Mouse (Mus musculus): Measurements from ENCODE around the gene Taar4. TPM values are rescaled to one million over a fixed set of nuclear protein-coding genes. Genes with fewer than 3 reads are reported as not detected.

Taar4 gene
- total RNA-seq (2015) (not detected in 2 replicates), total RNA-seq (2017) (not detected in 2 replicates)

- ATAC-seq (replicated peaks; ENCODE audit: poor library complexity): peak; percentile 87
These were observed at the start of gene Taar4 for GRCm38 (mm10) chr10:23960444-23960915. Gene Taar4 (plus strand): TSS chr10:23960494.

- ATAC-seq (replicated peaks; ENCODE audit: poor library complexity): no peak
These were observed 40.2 kb upstream of the Taar4 start, which contains the start of gene Taar1 for GRCm38 (mm10) chr10:23920056-23920455. Gene Taar1 (plus strand): TSS chr10:23920356.

GRCm38 (mm10) chr10:23922468-23922867 lies 37.8 kb upstream of the Taar4 start:
- no peak for ATAC-seq (replicated peaks; ENCODE audit: poor library complexity)

- no peak for ATAC-seq (replicated peaks; ENCODE audit: poor library complexity)
These were observed 36.4 kb upstream of the Taar4 start for GRCm38 (mm10) chr10:23923941-23924340.

- no peak for ATAC-seq (replicated peaks; ENCODE audit: poor library complexity)
These were observed 22.7 kb upstream of the Taar4 start for GRCm38 (mm10) chr10:23937613-23938012.

GRCm38 (mm10) chr10:23938312-23938711 lies 22.0 kb upstream of the Taar4 start, which contains the start of gene Taar2:
Gene Taar2 (plus strand): TSS chr10:23938572.
- no peak for ATAC-seq (replicated peaks; ENCODE audit: poor library complexity)

- peak; percentile 72 for ATAC-seq (replicated peaks; ENCODE audit: poor library complexity)
These were observed 17.8 kb upstream of the Taar4 start for GRCm38 (mm10) chr10:23942465-23942864.

GRCm38 (mm10) chr10:23948026-23948425 lies 12.3 kb upstream of the Taar4 start:
- ATAC-seq (replicated peaks; ENCODE audit: poor library complexity): 0 out of 2 replicates have a peak, but pooled peaks have one; percentile 44

- ATAC-seq (replicated peaks; ENCODE audit: poor library complexity): no peak
These were observed 10.7 kb upstream of the Taar4 start, which contains the start of gene Taar3 for GRCm38 (mm10) chr10:23949508-23950005. Gene Taar3 (plus strand): TSS chr10:23949558.

GRCm38 (mm10) chr10:23951714-23952113 lies 8.6 kb upstream of the Taar4 start:
- ATAC-seq (replicated peaks; ENCODE audit: poor library complexity): no peak

- no peak for ATAC-seq (replicated peaks; ENCODE audit: poor library complexity)
These were observed 1.2 kb upstream of the Taar4 start for GRCm38 (mm10) chr10:23959071-23959470.

GRCm38 (mm10) chr10:23963444-23963843 lies 3.1 kb downstream of the Taar4 start:
- no peak for ATAC-seq (replicated peaks; ENCODE audit: poor library complexity)

GRCm38 (mm10) chr10:23964921-23965610 lies 4.8 kb downstream of the Taar4 start:
- peak; percentile 58 for ATAC-seq (replicated peaks; ENCODE audit: poor library complexity)

GRCm38 (mm10) chr10:23970656-23971165 lies 10.4 kb downstream of the Taar4 start, which contains the start of gene Taar5:
Gene Taar5 (plus strand): TSS chr10:23970706.
- no peak for ATAC-seq (replicated peaks; ENCODE audit: poor library complexity)

GRCm38 (mm10) chr10:23971256-23971655 lies 11.0 kb downstream of the Taar4 start:
- no peak for ATAC-seq (replicated peaks; ENCODE audit: poor library complexity)

- no peak for ATAC-seq (replicated peaks; ENCODE audit: poor library complexity)
These were observed 17.7 kb downstream of the Taar4 start for GRCm38 (mm10) chr10:23977958-23978357.

GRCm38 (mm10) chr10:23978901-23979705 lies 18.8 kb downstream of the Taar4 start:
- ATAC-seq (replicated peaks; ENCODE audit: poor library complexity): peak; percentile 100

- no peak for ATAC-seq (replicated peaks; ENCODE audit: poor library complexity)
These were observed 25.3 kb downstream of the Taar4 start, which contains the start of gene Taar6 for GRCm38 (mm10) chr10:23985546-23985945. Gene Taar6 (minus strand): TSS chr10:23985646.

GRCm38 (mm10) chr10:23986419-23986818 lies 26.1 kb downstream of the Taar4 start:
- ATAC-seq (replicated peaks; ENCODE audit: poor library complexity): peak; percentile 61

- no peak for ATAC-seq (replicated peaks; ENCODE audit: poor library complexity)
These were observed 33.1 kb downstream of the Taar4 start, which contains the start of gene Taar7a for GRCm38 (mm10) chr10:23993381-23993780. Gene Taar7a (minus strand): TSS chr10:23993481.

- no peak for ATAC-seq (replicated peaks; ENCODE audit: poor library complexity)
These were observed 39.3 kb downstream of the Taar4 start, which contains the start of gene Taar7b for GRCm38 (mm10) chr10:23999639-24000038. Gene Taar7b (plus strand): TSS chr10:23999939.
